In genomic region chr8:115357663-115358335, GRCm38 (mm10) we compare ENCODE assay signal across 8 mouse cellular contexts.
DNase-seq lines count a peak whose midpoint lies in the region; ATAC-seq lines count a peak whose summit lies in the region.

No protein-coding gene starts in this region.

- no peak for ATAC-seq in cerebellum, adult (ENCODE audit: insufficient number of reproducible peaks, low FRiP score, low TSS enrichment)

- peak; percentile 35 for DNase-seq in cerebellum, adult 11-12 months
- DNase-seq in cerebellum, postnatal 10 days = peak; percentile 17 to 36
- DNase-seq in gastrocnemius, postnatal 25 days = peak; percentile 67
- peak; percentile 1 for DNase-seq in lung, postnatal 36 days
- DNase-seq in ovary, postnatal 36 days (ENCODE audit: low spot score) = no peak
- no peak for DNase-seq in layer of hippocampus, adult 18-20 months (ENCODE audit: low spot score in 2 of 2)
- DNase-seq in frontal cortex, postnatal 14 days (ENCODE audit: low spot score in 2 of 2) = no peak

Comparison
In these comparisons a context has a peak if more than half of its experiments do, and no peak if none do; other contexts are left out.
1. DNase-seq: peak in cerebellum, adult 11-12 months (single experiment), cerebellum, postnatal 10 days (2 of 2), gastrocnemius, postnatal 25 days (single experiment) and lung, postnatal 36 days (single experiment); none in ovary, postnatal 36 days (single experiment), layer of hippocampus, adult 18-20 months (0 of 2) and frontal cortex, postnatal 14 days (0 of 2).